Mouse (Mus musculus) cerebellum, adult 9-11 months (tissue): ENCODE measurements around the gene Map3k9.
A peak's percentile ranks its signal among the peaks of the same experiment; 100 is the strongest.

Experiments
- DNase-seq: peaks from one replicate; pipeline ENCODE4 v3.0.0; 2022

Map3k9 gene

GRCm38 (mm10) chr12:81781105-81781909, at the start of gene Map3k9:
TSS of gene Map3k9 (minus strand) at chr12:81781175.
- peak; percentile 97 for DNase-seq

GRCm38 (mm10) chr12:81828355-81828754, 47.4 kb upstream of the Map3k9 start:
- DNase-seq: no peak

GRCm38 (mm10) chr12:81822778-81823480, 42.0 kb upstream of the Map3k9 start:
- peak; percentile 80 for DNase-seq

- DNase-seq: no peak
These were observed 41.2 kb upstream of the Map3k9 start for GRCm38 (mm10) chr12:81822176-81822575.

GRCm38 (mm10) chr12:81820700-81821099, 39.7 kb upstream of the Map3k9 start:
- peak; percentile 74 for DNase-seq

GRCm38 (mm10) chr12:81817126-81817505, 36.1 kb upstream of the Map3k9 start:
- no peak for DNase-seq

- no peak for DNase-seq
These were observed 35.6 kb upstream of the Map3k9 start for GRCm38 (mm10) chr12:81816330-81817125.

- no peak for DNase-seq
These were observed 33.8 kb upstream of the Map3k9 start for GRCm38 (mm10) chr12:81814742-81815141.

GRCm38 (mm10) chr12:81810417-81810816, 29.4 kb upstream of the Map3k9 start:
- no peak for DNase-seq

GRCm38 (mm10) chr12:81808596-81808995, 27.6 kb upstream of the Map3k9 start:
- no peak for DNase-seq

- DNase-seq: peak; percentile 61
These were observed 27.0 kb upstream of the Map3k9 start for GRCm38 (mm10) chr12:81807953-81808352.

- no peak for DNase-seq
These were observed 26.5 kb upstream of the Map3k9 start for GRCm38 (mm10) chr12:81807529-81807837.

GRCm38 (mm10) chr12:81806759-81807528, 26.0 kb upstream of the Map3k9 start:
- DNase-seq: peak; percentile 79

GRCm38 (mm10) chr12:81806114-81806513, 25.1 kb upstream of the Map3k9 start:
- peak; percentile 46 for DNase-seq

- no peak for DNase-seq
These were observed 22.8 kb upstream of the Map3k9 start for GRCm38 (mm10) chr12:81803803-81804202.

- DNase-seq: no peak
These were observed 22.0 kb upstream of the Map3k9 start for GRCm38 (mm10) chr12:81803016-81803415.

GRCm38 (mm10) chr12:81801134-81801533, 20.2 kb upstream of the Map3k9 start:
- no peak for DNase-seq

- peak; percentile 59 for DNase-seq
These were observed 15.6 kb upstream of the Map3k9 start for GRCm38 (mm10) chr12:81796541-81796940.

- DNase-seq: no peak
These were observed 11.7 kb upstream of the Map3k9 start for GRCm38 (mm10) chr12:81792511-81793218.

- no peak for DNase-seq
These were observed 8.5 kb upstream of the Map3k9 start for GRCm38 (mm10) chr12:81789499-81789898.

- DNase-seq: peak; percentile 92
These were observed 7.7 kb upstream of the Map3k9 start for GRCm38 (mm10) chr12:81788672-81789084.

- no peak for DNase-seq
These were observed 6.3 kb upstream of the Map3k9 start for GRCm38 (mm10) chr12:81787262-81787661.
